Mouse (Mus musculus) spleen, embryonic (tissue): Measurements from ENCODE around the gene Mael.

Experiments used
- CTCF ChIA-PET: fragments of 350-600 bp; sonication (Branson Sonifier 250); formaldehyde crosslinking; loops from one replicate; lab custom pipeline; 2022; lab: Charles Lee

Mael gene

DNA sequence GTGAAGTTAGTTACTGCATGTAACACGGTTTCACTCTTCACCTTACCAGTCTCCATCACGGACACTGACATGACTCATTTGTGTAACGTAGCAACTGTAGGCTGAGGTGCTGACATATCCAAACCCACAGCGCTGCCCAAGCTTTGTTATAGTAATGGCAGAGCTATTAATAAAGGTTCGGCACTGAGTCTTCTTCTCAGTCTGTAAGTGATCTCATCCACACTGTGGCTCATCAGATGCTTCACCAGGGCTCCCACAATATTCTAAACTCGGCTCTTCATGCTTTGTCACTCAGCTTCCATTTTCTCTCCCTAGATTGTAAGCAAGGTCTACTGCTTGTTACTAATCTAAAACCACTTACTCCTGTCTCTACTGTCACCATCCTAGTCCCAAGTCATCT, 29.2 kb downstream of the Mael start:
- CTCF ChIA-PET = no interaction called here

DNA sequence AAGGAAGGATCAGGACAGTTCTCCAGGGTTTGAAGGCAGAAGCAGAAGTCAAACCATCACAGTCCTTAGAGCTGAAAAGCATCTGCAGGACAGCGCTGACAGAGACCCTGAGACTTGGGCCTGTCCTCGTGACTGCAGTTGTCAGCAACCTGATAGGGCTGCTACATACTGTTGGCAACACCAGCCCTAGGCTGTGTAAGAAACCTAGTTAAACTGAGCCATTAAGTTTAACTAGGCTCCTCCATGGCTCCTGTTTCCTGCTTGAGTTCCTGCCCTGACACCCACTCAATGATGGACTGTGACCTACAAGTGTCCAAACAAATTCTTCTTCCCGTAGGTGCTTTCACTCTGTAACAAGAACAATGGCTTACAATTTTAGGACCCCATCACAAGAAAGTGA, 33.4 kb downstream of the Mael start:
- CTCF ChIA-PET = no interaction called here

DNA sequence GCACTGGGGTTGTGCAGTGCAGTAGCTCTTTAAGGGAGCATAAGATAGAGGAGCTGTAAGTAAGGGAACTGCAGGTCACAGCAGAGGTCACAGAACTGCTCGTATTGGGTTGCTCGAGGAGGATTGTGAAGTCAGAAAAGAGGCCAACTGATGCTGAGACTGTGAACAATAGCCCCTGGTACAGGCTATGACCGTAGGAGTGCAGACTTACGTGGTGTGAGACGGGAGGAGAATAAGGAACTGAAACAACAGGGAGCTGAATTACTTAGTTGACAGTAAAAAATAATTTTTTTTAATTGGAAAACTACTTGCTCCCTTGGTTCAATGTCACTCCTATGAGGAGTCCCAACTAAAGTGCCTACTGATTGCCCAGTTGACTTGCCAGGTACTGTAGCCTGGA, 34.4 kb downstream of the Mael start:
- CTCF ChIA-PET = no interaction called here

DNA sequence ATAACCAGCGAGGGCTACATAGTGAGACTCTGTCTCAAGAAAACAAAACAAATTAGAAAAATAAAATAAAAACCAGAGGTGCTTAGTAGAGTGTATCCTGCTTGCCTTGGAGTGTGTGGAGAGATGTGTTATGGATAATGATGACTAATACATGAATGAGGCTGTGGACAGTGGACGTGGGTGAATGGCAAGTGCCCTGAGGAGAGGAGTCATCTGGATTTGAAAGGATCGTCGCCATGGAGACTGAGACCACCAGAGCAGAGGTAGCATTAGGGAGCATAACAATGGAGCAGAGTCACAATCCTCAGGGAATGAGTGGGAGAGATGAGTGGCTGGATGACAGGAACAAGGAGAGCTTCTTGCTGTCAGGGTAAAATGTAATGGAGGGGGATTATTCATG, 48.7 kb downstream of the Mael start:
- CTCF ChIA-PET = no interaction called here

DNA sequence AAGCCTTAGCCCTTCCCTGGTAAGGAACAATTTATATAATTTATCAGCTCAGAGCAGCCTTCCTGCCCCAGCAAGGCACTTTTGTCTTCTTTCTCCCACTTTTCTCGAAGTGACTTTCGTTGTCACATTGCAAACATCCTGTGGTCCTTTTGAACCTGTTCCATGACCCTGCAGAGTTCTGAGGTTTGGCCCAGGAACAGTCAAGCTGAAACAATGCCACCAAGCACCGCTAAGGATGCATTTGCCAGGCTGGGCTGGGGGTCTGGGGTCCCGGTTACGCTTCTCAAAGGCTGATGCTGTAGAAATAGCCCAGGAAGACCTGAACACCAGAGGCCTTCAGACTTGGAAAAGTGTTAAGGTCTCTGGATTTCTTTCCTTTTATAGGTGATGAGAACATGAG, 53.2 kb downstream of the Mael start:
- CTCF ChIA-PET = no interaction called here

DNA sequence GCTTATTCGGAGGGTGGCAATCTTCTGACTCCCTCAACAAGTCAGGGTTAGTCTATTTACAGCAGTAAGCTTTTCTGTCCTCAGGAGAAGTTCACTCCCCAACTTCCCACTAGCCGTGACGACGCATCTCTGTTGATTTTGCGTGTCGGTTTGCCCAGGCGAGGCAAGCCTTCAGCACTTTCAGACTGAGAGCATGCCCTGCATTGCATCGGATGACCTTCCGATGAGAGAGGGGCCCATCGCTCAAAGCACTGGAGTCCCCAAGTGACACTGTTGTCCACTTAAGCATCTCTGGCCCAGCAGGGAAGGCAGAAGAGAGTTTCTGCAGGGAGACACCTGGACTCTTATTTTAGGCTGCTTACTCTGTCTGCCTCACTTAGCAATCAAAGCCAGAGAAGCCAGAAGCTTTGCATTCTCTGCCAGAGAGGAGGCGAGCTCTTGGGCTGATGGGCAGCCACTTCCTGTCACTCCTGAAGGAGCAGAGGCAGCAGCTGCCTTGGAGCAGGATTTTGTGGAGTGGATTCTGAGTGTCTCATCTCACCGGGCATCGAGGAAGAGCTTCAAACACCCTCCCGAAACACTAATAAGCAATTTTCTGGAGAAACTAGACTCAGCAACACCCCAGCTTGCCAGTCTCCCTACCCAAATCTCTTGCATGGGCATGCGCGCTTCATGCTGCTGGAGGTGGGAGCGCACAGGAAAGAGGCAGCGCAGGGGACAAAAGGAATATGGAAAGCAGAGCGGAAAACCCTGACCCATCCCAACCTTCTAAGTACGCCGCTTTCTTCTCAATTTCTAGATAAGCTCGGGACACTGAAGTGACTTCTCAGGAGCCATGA, 53.9 kb downstream of the Mael start:
- CTCF ChIA-PET = no interaction called here

DNA sequence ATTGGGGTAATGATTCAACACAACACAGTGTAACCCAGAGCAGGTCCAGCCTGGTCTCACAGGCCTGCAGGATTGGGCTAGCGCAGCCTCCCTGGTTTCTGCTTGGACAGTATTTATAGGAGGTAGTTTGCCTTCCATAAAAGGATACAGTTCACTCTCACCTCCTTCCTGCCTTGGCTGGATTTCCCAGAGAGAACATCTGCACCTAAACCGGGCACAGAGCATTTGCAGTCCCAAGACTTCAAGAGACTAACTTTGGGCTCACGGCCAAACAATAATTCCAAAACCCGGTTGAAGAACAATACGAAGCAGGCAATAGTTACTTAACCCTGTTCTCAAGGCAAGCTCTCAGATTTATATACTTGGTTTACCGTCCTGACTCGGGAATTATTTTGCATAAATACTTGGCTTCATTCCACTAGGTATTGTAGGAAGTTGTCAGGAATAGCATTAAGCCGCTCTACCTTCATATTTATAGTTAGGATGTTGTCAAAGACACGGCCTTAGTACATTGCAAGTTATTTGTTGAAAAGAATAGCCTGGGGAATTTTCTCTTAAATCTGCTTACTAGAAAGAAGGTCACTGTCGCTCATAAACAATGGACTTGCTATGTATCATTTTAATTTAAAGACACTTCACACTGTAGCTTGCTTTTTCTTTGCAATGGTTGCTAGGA, 55.5 kb downstream of the Mael start:
- CTCF ChIA-PET = no interaction called here

DNA sequence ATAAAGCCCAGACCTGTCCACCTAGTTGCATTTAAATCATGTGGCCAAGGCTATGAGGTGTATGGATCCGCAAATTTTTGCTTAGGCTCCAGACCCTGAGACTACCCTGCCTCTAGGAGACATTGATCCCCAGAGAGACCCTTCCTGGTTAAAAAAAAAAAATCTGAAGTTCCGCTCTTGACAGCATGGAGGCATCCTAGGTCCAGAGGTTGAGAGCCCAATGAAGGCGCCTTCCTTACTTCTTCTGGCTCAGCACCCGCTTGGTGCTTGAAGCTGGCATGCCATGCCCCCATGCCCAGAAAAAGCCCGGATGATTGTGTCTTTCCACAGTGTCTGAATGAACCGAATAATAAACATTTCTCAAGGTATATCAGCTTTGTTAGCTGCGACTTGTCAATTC, 57.0 kb downstream of the Mael start:
- CTCF ChIA-PET = no interaction called here

DNA sequence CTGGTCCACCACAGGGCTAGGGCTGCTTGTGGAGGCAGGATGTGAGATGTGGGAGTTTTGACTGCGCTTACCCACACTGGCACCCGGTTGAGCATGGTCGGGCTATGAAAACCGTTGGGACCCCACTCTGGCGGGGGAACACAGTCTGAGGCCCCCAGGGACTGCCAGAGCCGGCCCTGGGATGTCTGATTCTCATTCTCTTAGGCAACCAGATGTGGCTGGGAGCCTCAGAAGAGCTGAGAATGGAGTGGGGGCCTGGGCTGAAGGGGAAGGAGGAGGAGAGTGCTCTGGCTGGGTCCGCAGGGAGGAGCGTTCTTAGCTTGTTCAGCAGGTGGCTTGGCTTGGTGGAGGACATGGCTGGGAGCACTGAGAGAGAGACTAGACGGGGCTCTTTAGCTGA, 64.9 kb downstream of the Mael start:
- CTCF ChIA-PET = no interaction called here

DNA sequence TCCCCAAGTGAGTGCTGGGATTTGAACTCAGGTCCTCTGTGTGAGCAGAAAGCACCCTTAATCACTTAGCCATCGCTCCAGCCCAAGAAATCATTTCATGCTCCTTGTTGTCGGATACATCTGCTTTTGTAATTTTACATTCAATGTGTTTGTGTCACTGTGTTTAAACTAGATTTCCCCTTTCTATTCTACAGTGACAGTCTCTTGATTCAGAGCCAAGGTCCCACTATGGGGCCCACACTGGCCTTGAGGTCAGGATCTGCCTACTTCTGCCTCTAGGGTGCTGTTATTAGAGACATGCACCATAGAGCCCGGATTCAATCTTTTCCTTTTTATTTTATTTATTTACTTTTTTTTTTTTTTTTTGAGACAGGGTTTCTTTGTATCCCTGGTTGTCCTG, 65.6 kb downstream of the Mael start:
- CTCF ChIA-PET = no interaction called here

DNA sequence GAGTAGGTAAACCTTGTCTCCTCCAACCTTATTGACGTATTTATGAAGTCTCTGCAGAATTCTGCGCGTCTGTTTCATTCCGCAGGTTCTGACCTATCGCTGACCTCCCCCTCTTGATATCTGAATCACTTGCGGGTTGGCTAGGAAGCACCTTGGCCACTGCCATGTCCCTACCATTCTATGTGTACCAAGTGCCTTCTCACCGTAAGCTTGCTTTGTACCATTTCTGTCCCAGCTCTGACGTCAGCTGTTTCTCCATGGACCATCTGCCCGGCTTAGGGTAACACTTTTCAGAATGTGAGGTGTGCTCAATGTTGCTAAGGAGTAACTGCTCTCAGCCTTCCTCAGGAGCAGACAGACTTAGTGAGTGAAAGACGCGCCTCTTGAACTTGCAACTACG, 67.7 kb downstream of the Mael start:
- CTCF ChIA-PET = no interaction called here

DNA sequence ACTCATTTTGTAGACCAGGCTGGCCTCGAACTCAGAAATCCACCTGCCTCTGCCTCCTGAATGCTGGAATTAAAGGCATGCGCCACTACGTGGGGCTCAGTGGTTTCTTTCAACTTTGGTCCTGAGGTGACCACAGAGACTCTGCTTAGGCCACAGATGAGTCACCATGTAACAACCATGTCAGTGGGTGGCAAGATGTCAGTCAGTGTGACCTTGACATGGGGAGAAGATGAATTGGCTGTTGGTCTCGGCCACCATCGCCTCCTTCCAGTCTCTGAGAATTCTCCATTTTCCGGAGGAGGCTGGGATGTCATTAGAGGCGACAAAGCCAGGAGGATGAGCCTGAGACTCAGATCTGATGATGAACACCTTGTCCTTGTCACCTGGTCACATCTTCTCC, 68.8 kb downstream of the Mael start:
- CTCF ChIA-PET = no interaction called here

DNA sequence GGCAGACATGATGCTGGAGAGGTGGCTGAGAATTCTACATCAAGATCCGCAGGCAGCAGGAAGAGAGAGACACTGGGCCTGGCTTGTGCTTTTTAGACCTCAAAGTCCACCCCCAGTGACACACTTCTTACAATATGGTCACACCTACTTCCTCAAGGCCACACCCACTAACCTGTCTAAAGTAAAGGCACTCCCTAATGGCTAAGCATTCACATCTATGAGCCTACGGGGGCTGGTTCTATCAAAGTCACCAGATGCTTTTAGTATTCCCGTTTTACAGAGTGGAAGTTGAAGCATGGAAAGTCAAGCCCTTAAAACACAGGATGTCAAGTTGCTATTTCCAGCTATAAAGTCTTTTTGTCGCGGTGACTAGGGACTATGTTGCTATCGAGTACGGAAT, 70.5 kb downstream of the Mael start:
- CTCF ChIA-PET = interaction anchor here (0.5 kb wide), 1 partner anchor 397 kb away, joined by 6 read pairs; no protein-coding TSS in a partner anchor

DNA sequence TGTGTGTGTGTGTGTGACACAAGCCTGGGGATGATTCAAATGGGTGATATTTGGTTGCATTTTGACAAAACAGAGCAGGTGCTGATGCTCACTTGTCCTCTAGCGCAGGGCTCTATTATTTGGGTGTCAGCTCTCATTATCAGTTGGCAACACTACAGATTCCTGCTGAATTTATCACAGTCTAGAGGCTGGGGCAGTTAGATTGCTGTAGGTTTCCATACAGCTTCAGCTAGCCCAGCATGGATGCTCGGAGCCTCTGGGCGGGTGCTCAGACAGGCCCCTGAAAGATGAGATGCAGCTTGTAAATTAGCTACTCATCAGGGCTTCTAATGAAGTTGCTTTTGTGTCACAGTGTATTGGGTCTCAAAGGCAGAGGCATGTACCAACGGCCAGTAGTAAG, 71.1 kb downstream of the Mael start:
- CTCF ChIA-PET = no interaction called here

DNA sequence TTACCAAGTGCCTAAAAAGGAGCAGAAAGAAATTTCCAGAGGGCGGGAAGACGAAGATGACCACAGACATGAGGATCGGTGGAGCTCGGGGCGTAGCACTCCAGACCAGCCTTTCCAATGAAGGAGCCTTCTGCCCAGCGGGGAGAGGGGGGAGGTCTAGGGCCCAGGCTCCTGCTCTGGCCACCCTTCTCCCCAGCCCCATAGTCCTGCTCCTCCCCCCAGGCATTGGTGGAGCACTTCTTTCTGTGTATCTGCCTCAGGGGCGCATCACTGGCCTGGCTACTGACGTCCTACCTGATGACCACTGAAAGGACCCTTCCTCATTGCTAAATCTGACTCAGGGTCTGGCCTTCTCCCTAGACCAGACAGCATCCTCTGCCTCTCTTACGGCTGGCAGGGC, 73.4 kb downstream of the Mael start:
- CTCF ChIA-PET = no interaction called here

DNA sequence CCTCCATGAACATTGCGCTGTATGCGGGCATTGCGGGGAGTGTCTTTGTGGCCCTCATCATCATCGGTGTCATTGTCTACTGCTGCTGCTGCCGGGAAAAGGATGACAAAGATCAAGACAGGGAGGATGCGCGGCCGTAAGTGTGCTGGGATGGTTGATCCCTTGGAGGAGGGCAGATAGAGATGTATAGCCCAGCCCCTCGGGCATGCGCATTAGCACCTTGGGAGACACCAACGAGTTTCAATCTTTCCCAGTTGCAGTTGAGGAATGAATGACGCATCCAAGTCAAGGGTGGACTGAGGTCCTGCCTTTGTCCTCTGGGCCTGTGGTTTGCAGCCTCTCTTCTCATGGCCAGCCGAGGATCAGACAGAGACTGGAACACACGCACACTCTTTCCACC, 74.0 kb downstream of the Mael start:
- CTCF ChIA-PET = no interaction called here

DNA sequence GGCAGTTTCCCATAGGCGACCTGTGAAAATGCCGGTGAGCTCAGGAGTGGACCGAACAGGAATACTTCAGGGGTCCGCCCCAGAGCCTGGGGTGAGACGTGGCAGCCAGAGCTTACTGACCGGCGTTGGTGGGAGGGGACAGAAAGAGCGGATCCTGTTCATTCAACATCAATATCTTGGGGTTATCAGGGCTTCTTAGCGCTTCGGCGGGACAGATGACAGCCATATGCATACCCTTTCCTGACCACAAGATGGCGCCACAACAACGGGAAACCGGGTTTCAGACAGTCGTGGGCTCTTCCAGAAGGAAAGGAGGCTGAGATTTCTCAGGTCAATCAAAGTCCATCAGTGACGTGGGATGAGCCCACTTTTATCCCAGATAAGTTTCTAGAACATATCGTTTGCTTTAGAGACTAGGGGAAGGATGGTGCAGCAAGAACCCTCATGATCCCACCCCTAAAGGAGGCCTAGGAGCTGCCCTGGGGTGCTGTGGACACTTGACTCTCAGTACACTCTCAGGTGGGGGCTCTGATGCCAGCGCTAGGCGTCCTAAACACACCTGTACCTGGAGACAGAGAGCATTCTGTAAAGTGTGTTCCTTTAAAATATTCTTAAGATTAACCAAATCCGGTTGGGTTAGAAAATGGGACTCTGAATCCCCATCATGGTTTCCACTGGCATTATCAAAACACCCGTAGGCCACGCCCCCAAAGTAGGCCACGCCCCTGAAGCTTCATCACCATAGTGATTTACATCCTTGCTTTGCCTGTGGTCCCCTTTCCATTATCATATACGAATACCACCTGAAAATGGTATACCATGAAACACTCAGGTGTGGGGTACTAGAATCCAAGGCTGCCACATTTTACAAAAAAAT, 77.7 kb downstream of the Mael start:
- CTCF ChIA-PET = interaction anchor here (0.7 to 1.4 kb wide), 2 partner anchors 199 to 202 kb away, joined by 4 to 5 read pairs; no protein-coding TSS in a partner anchor

DNA sequence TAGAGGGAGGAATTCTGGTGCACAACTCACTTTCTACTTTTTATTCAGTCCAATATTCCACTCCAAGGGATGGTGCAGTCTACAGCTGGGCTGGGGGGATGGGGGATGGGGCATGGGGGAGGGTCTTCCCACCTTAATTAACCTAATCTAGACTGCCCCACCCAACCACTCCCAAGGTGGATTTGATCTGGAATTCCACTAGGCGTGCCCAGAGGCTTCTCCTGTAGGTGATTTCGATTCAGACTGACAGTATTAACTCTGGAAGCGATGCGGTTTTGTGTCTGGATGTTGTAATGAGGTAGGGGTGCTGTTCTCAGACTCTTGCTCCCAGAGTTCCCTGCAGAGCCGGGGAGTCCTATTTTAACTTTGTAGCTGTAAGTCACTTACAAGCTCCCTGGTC, 78.4 kb downstream of the Mael start:
- CTCF ChIA-PET = interaction anchor here (0.7 kb wide), 1 partner anchor 203 kb away, joined by 4 read pairs; no protein-coding TSS in a partner anchor

DNA sequence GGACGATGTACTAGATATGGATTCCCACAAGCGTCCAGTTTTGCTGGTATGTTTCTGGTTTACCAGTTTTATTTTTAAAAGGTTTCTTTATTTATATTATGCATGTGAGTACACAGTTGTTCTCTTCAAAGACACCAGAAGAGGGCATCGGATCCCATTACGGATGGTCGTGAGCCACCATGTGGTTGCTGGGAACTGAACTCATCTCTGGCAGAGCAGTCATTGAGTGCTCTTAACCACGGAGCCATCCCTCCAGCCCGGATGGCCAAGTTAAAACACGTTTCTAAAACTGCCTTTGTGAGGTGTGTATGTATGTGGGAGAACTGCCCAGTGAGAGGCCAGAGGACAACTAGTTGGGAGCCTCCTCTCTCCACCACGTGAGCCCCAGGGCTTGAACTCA, 79.9 kb downstream of the Mael start:
- CTCF ChIA-PET = interaction anchor here (0.7 kb wide), 1 partner anchor 354 kb away, joined by 27 read pairs; no protein-coding TSS in a partner anchor

DNA sequence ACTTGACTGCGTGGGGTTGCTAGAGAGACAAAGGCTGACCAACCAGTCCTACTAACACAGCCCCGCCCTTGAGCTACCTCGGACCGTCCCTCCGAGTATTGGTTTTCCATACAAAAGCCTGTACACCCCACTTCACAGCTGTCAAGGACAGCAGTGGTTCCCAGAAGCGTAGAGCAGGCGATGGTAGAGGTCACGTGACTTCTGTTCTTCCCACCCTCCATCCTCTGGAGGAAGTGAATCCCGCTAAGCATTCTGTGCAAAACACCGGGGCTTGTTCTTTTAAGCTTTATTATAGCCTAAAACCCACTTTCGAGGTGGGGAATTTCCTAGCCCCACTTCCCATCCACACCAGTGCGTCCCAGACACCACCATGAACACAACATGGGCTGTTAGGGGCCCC, 80.8 kb downstream of the Mael start:
- CTCF ChIA-PET = interaction anchor here (0.6 kb wide), 1 partner anchor 374 kb away, joined by 13 read pairs; no protein-coding TSS in a partner anchor

DNA sequence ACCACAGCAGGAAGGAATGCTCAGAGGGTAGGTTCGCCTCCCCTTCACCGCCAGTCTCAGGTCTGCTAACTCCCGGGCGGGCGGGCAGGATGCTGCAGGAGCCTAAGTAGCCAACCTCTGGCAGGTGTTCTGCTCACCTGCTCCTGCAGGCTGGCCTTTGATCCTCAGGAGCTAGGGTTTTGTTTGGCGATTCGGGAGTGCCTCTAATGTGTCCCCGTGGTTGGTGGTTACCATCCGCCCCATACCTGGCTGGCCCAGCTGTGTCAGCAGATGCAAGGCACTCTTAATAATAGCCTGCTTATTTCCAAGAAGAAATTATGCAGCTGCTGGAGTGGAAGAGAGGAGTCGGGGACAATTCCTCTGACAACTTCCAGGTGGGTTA, 83.4 kb downstream of the Mael start:
- CTCF ChIA-PET = no interaction called here
